Mouse (Mus musculus) megakaryocyte-erythroid progenitor cell, adult 5-6 weeks (primary cell): Measurements from ENCODE around the gene Atcay. TPM values are rescaled to one million over a fixed set of nuclear protein-coding genes. Genes with fewer than 3 reads are reported as not detected.

Source experiments
- ATAC-seq: replicated peaks from 2 replicates; pipeline ENCODE4 v1.8.0; 2016; ENCODE audit warnings: mild to moderate bottlenecking, inconsistent platforms; ENCODE audit not compliant: severe bottlenecking, poor library complexity, low FRiP score, low TSS enrichment
- total RNA-seq, 2 experiments: library from RNA; stranded (forward) in 1 of 2; stranded (reverse) in 1 of 2; fragments of 200-1000, 215-1000 nt in 1 of 2; fragments of >200 nt in 1 of 2; fragmentation: Nextera tagmentation in 1 of 2; gene quantifications; 2 replicates each; pipeline ENCODE4 v1.2.3; 2014 to 2017

Gene Atcay
- total RNA-seq, 2 experiments from 2014 or later = not detected

GRCm38 (mm10) chr10:81167200-81168086, 63.2 kb downstream of the Atcay start, which contains the start of gene Pias4:
TSS of gene Pias4 (minus strand) at chr10:81167923.
- ATAC-seq = peak; percentile 89

- no peak for ATAC-seq
Measured at GRCm38 (mm10) chr10:81165118-81165517, 65.5 kb downstream of the Atcay start.

GRCm38 (mm10) chr10:81162318-81162652, 68.3 kb downstream of the Atcay start:
- ATAC-seq = 0 out of 2 replicates have a peak, but pooled peaks have one; percentile 23

DNA sequence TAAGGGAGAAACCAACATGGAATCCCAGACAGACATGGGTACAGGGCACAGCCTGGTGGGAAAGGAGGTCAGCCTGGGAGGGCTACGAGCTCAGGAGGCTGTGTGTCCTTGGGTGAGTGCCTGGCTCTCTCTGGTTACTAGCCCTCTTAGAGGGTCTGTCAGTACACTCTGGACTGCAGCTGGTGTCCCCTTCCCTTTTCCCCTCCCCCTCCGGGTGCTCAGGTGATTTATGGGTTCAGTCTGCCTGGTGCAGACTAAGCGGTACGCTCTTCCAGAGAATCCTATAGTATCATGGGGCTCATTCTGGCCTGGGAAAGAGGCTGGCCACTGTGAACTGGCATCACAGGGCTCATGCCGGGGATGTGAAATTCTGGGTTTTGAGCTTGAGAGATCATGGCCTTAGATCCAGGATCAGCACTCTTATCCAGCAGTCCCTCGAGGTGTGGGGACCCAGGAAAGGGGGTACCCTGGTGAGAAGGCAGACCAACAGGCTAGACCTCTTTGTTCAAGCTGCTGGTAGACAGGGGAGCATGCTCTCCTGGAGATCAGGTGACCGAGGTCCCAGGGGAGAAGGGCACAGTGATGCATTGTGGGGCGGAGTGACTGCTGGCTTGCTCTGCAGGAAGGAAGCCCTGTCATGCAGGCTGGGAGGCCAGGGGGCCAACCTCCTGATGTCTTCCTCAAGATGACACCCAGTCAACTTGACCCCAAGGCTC, 68.9 kb downstream of the Atcay start:
- no peak for ATAC-seq

DNA sequence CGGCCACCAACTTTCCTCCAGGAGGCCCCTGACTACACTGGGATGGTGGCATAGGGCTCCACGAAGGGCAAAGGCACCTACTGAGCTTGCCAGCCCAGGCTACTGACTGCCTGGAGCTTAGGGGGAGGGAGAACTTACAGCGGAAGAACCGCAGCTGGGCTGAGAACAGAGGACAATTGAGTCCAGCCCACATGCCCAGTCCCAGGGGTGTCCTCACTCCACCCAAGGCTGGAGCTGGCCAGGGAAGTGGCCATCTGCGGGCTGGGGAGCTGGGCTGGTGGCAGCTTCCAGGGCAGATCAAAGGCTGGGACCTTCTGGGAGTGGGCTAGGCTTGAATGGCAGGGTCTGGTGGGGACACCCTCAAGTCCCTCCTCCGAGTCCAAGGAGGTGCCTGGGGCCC, 75.9 kb downstream of the Atcay start:
- no peak for ATAC-seq

Other genes starting within 250 kb of the Atcay start
Only the 30 nearest of the 31 such genes appear.
- 1.5 and 3.6 TPM in 2 replicates for gene Gng7, start 215.9 kb downstream of the Atcay start, total RNA-seq (2014; fragmentation: Nextera tagmentation)
- gene Gng7, start 215.9 kb downstream of the Atcay start, total RNA-seq (2017) = 0.14 and 0.46 TPM in 2 replicates
- not detected in 2 replicates for gene Diras1, start 205.2 kb downstream of the Atcay start, total RNA-seq (2014; fragmentation: Nextera tagmentation)
- gene Diras1, start 205.2 kb downstream of the Atcay start, total RNA-seq (2017) = not detected in 2 replicates
- 7.0 TPM in 2 replicates for gene Slc39a3, start 193.4 kb downstream of the Atcay start, total RNA-seq (2014; fragmentation: Nextera tagmentation)
- gene Slc39a3, start 193.4 kb downstream of the Atcay start, total RNA-seq (2017) = 3.4 and 7.2 TPM in 2 replicates
- 59.4 and 61.4 TPM in 2 replicates for gene Sgta, start 170.7 kb downstream of the Atcay start, total RNA-seq (2014; fragmentation: Nextera tagmentation)
- gene Sgta, start 170.7 kb downstream of the Atcay start, total RNA-seq (2017) = 34.2 and 41.6 TPM in 2 replicates
- 40.7 and 52.0 TPM in 2 replicates for gene Thop1, start 160.8 kb downstream of the Atcay start, total RNA-seq (2014; fragmentation: Nextera tagmentation)
- 46.0 and 58.3 TPM in 2 replicates for gene Thop1, start 160.8 kb downstream of the Atcay start, total RNA-seq (2017)
- not detected in 2 replicates for gene Creb3l3, start 132.0 kb downstream of the Atcay start, total RNA-seq (2014; fragmentation: Nextera tagmentation)
- not detected in 2 replicates for gene Creb3l3, start 132.0 kb downstream of the Atcay start, total RNA-seq (2017)
- gene Map2k2, start 124.9 kb downstream of the Atcay start, total RNA-seq (2014; fragmentation: Nextera tagmentation) = 111 and 122 TPM in 2 replicates
- gene Map2k2, start 124.9 kb downstream of the Atcay start, total RNA-seq (2017) = 38.7 and 50.2 TPM in 2 replicates
- gene Zbtb7a, start 95.6 kb downstream of the Atcay start, total RNA-seq (2014; fragmentation: Nextera tagmentation) = 33.4 and 34.4 TPM in 2 replicates
- gene Zbtb7a, start 95.6 kb downstream of the Atcay start, total RNA-seq (2017) = 8.5 and 15.9 TPM in 2 replicates
- 14.8 and 15.2 TPM in 2 replicates for gene Pias4, start 62.9 kb downstream of the Atcay start, total RNA-seq (2014; fragmentation: Nextera tagmentation)
- gene Pias4, start 62.9 kb downstream of the Atcay start, total RNA-seq (2017) = 5.4 and 20.8 TPM in 2 replicates
- 1,282 and 1,455 TPM in 2 replicates for gene Eef2, start 54.2 kb downstream of the Atcay start, total RNA-seq (2014; fragmentation: Nextera tagmentation)
- gene Eef2, start 54.2 kb downstream of the Atcay start, total RNA-seq (2017) = 1,743 and 1,799 TPM in 2 replicates
- gene Dapk3, start 47.8 kb downstream of the Atcay start, total RNA-seq (2014; fragmentation: Nextera tagmentation) = 27.7 and 51.7 TPM in 2 replicates
- 16.2 and 30.9 TPM in 2 replicates for gene Dapk3, start 47.8 kb downstream of the Atcay start, total RNA-seq (2017)
- gene 4930442H23Rik, start 47.0 kb downstream of the Atcay start, total RNA-seq (2014; fragmentation: Nextera tagmentation) = not detected in 2 replicates
- not detected in 2 replicates for gene 4930442H23Rik, start 47.0 kb downstream of the Atcay start, total RNA-seq (2017)
- gene Nmrk2, start 28.8 kb downstream of the Atcay start, total RNA-seq (2014; fragmentation: Nextera tagmentation) = not detected in 2 replicates
- not detected in 2 replicates for gene Nmrk2, start 28.8 kb downstream of the Atcay start, total RNA-seq (2017)
- 1.1 and 3.5 TPM in 2 replicates for gene Zfr2, start 2.3 kb upstream of the Atcay start, total RNA-seq (2014; fragmentation: Nextera tagmentation)
- 0.46 TPM in 1 of 2 replicates, not detected in the other for gene Zfr2, start 2.3 kb upstream of the Atcay start, total RNA-seq (2017)
- gene Matk, start 22.1 kb upstream of the Atcay start, total RNA-seq (2014; fragmentation: Nextera tagmentation) = 2.9 and 9.8 TPM in 2 replicates
- 5.5 and 5.6 TPM in 2 replicates for gene Matk, start 22.1 kb upstream of the Atcay start, total RNA-seq (2017)
- 130 and 158 TPM in 2 replicates for gene Mrpl54, start 36.1 kb upstream of the Atcay start, total RNA-seq (2014; fragmentation: Nextera tagmentation)
- gene Mrpl54, start 36.1 kb upstream of the Atcay start, total RNA-seq (2017) = 157 and 212 TPM in 2 replicates
- gene Apba3, start 36.1 kb upstream of the Atcay start, total RNA-seq (2014; fragmentation: Nextera tagmentation) = 28.9 and 32.6 TPM in 2 replicates
- 2.6 and 16.7 TPM in 2 replicates for gene Apba3, start 36.1 kb upstream of the Atcay start, total RNA-seq (2017)
- 0.81 and 7.3 TPM in 2 replicates for gene Tjp3, start 60.7 kb upstream of the Atcay start, total RNA-seq (2014; fragmentation: Nextera tagmentation)
- 1.3 and 2.5 TPM in 2 replicates for gene Tjp3, start 60.7 kb upstream of the Atcay start, total RNA-seq (2017)
- gene Pip5k1c, start 62.1 kb upstream of the Atcay start, total RNA-seq (2014; fragmentation: Nextera tagmentation) = 40.4 and 51.0 TPM in 2 replicates
- gene Pip5k1c, start 62.1 kb upstream of the Atcay start, total RNA-seq (2017) = 17.3 and 26.2 TPM in 2 replicates
- gene Cactin, start 90.3 kb upstream of the Atcay start, total RNA-seq (2014; fragmentation: Nextera tagmentation) = 26.4 and 46.2 TPM in 2 replicates
- gene Cactin, start 90.3 kb upstream of the Atcay start, total RNA-seq (2017) = 30.4 and 33.4 TPM in 2 replicates
- 0.66 and 2.3 TPM in 2 replicates for gene Tbxa2r, start 97.9 kb upstream of the Atcay start, total RNA-seq (2014; fragmentation: Nextera tagmentation)
- 0.52 TPM in 1 of 2 replicates, not detected in the other for gene Tbxa2r, start 97.9 kb upstream of the Atcay start, total RNA-seq (2017)
- gene Gipc3, start 112.4 kb upstream of the Atcay start, total RNA-seq (2014; fragmentation: Nextera tagmentation) = not detected in 2 replicates
- not detected in 2 replicates for gene Gipc3, start 112.4 kb upstream of the Atcay start, total RNA-seq (2017)
- gene Hmg20b, start 119.6 kb upstream of the Atcay start, total RNA-seq (2014; fragmentation: Nextera tagmentation) = 25.7 and 37.6 TPM in 2 replicates
- gene Hmg20b, start 119.6 kb upstream of the Atcay start, total RNA-seq (2017) = 44.2 and 61.1 TPM in 2 replicates
- gene Mfsd12, start 126.7 kb upstream of the Atcay start, total RNA-seq (2014; fragmentation: Nextera tagmentation) = 15.7 and 16.4 TPM in 2 replicates
- gene Mfsd12, start 126.7 kb upstream of the Atcay start, total RNA-seq (2017) = 13.9 and 14.1 TPM in 2 replicates
- gene 4930404N11Rik, start 135.0 kb upstream of the Atcay start, total RNA-seq (2014; fragmentation: Nextera tagmentation) = 0.70 TPM in 1 of 2 replicates, not detected in the other
- gene 4930404N11Rik, start 135.0 kb upstream of the Atcay start, total RNA-seq (2017) = 1.9 TPM in 1 of 2 replicates, not detected in the other
- 28.5 and 50.0 TPM in 2 replicates for gene Fzr1, start 147.7 kb upstream of the Atcay start, total RNA-seq (2014; fragmentation: Nextera tagmentation)
- 12.2 and 14.9 TPM in 2 replicates for gene Fzr1, start 147.7 kb upstream of the Atcay start, total RNA-seq (2017)
- gene Dohh, start 153.6 kb upstream of the Atcay start, total RNA-seq (2014; fragmentation: Nextera tagmentation) = 12.3 and 31.4 TPM in 2 replicates
- gene Dohh, start 153.6 kb upstream of the Atcay start, total RNA-seq (2017) = 31.2 and 37.8 TPM in 2 replicates
- 1.2 and 6.3 TPM in 2 replicates for gene Gm48551, start 153.6 kb upstream of the Atcay start, total RNA-seq (2014; fragmentation: Nextera tagmentation)
- gene Gm48551, start 153.6 kb upstream of the Atcay start, total RNA-seq (2017) = 0.11 and 2.6 TPM in 2 replicates
- 4.0 TPM in 1 of 2 replicates, not detected in the other for gene Gm48552, start 158.2 kb upstream of the Atcay start, total RNA-seq (2014; fragmentation: Nextera tagmentation)
- not detected in 2 replicates for gene Gm48552, start 158.2 kb upstream of the Atcay start, total RNA-seq (2017)
- gene Smim24, start 162.2 kb upstream of the Atcay start, total RNA-seq (2014; fragmentation: Nextera tagmentation) = 7.7 and 12.8 TPM in 2 replicates
- gene Smim24, start 162.2 kb upstream of the Atcay start, total RNA-seq (2017) = 7.4 and 7.5 TPM in 2 replicates